Mouse (Mus musculus): ENCODE results near the gene Srebf1. TPM values are rescaled to one million over a fixed set of nuclear protein-coding genes. Genes with fewer than 3 reads are reported as not detected.

Gene Srebf1
- polyA plus RNA-seq, 2 experiments = 37.6 to 38.8 TPM

GRCm38 (mm10) chr11:60150677-60151076 is 71.7 kb downstream of the Srebf1 start:
- no peak for ATAC-seq (ENCODE audit: insufficient read depth)
- Histone ChIP-seq H3K9ac (replicated peaks) (no peak overlapping the region), H3K4me3 (ENCODE audit: insufficient read depth in 1 of 2, low read depth in 2 of 2, low read length in 2 of 2) (no peak overlapping the region), H3K36me3 (replicated peaks; ENCODE audit: control insufficient read depth, insufficient read depth, low read depth) (no peaks in the 10 kb centered on the region), H3K27me3 (ENCODE audit: control insufficient read depth, insufficient read depth, low read length) (no peaks in the 10 kb centered on the region), H3K27ac (no peak overlapping the region), H3K9me3 (ENCODE audit: control insufficient read depth, low read length) (no peaks in the 10 kb centered on the region), H3K4me1 (replicated peaks; ENCODE audit: control insufficient read depth in 2 of 2, insufficient read depth in 2 of 2, low read length in 1 of 2) (peaks cover 0 to 3% of the 10 kb centered on the region in 2 experiments; a peak in 2 of 4 replicates), H3K4me2 (ENCODE audit: low read depth) (no peak overlapping the region)
- WGBS (ENCODE audit: insufficient replicate concordance) = 76% methylated on average over 3 of the region's 3 CpGs
- DNase-seq (ENCODE audit: low read depth in 3 of 3, low spot score in 3 of 3) = no peak
- no peak for TF ChIP-seq EP300 (IDR thresholded peaks at IDR 0.05; ENCODE audit: low read depth)
- no peak for TF ChIP-seq CTCF (IDR thresholded peaks at IDR 0.05; ENCODE audit: low read depth)

Small RNAs within 50 kb of the gene (microRNA-seq; reads per million reads assigned to microRNA genes)
- not detected for gene Mir6921
- not detected for gene Mir6922

Other genes with a start within 250 kb of the Srebf1 start
- 5.2 and 6.2 TPM in 2 replicates for gene Pemt, start 176.1 kb downstream of the Srebf1 start, polyA plus RNA-seq (2012; rRNA removed)
- gene Pemt, start 176.1 kb downstream of the Srebf1 start, polyA plus RNA-seq (2014; fragmentation: Nextera tagmentation; extraction: Ambion mirVana) = 8.8 and 9.0 TPM in 2 replicates
- gene Rai1, start 117.6 kb downstream of the Srebf1 start, polyA plus RNA-seq (2012; rRNA removed) = 7.2 and 7.8 TPM in 2 replicates
- 4.5 and 5.3 TPM in 2 replicates for gene Rai1, start 117.6 kb downstream of the Srebf1 start, polyA plus RNA-seq (2014; fragmentation: Nextera tagmentation; extraction: Ambion mirVana)
- 4.9 and 5.0 TPM in 2 replicates for gene Tom1l2, start 130.3 kb upstream of the Srebf1 start, polyA plus RNA-seq (2012; rRNA removed)
- 2.4 and 3.1 TPM in 2 replicates for gene Tom1l2, start 130.3 kb upstream of the Srebf1 start, polyA plus RNA-seq (2014; fragmentation: Nextera tagmentation; extraction: Ambion mirVana)
- 0.34 and 0.39 TPM in 2 replicates for gene Drc3, start 130.7 kb upstream of the Srebf1 start, polyA plus RNA-seq (2012; rRNA removed)
- gene Drc3, start 130.7 kb upstream of the Srebf1 start, polyA plus RNA-seq (2014; fragmentation: Nextera tagmentation; extraction: Ambion mirVana) = 0.14 and 0.20 TPM in 2 replicates
- gene Gid4, start 194.6 kb upstream of the Srebf1 start, polyA plus RNA-seq (2012; rRNA removed) = 5.6 and 6.1 TPM in 2 replicates
- 8.4 and 10.5 TPM in 2 replicates for gene Gid4, start 194.6 kb upstream of the Srebf1 start, polyA plus RNA-seq (2014; fragmentation: Nextera tagmentation; extraction: Ambion mirVana)
- 19.0 and 19.4 TPM in 2 replicates for gene Atpaf2, start 195.9 kb upstream of the Srebf1 start, polyA plus RNA-seq (2012; rRNA removed)
- 25.2 and 30.9 TPM in 2 replicates for gene Atpaf2, start 195.9 kb upstream of the Srebf1 start, polyA plus RNA-seq (2014; fragmentation: Nextera tagmentation; extraction: Ambion mirVana)
- 22.9 and 24.1 TPM in 2 replicates for gene Drg2, start 232.0 kb upstream of the Srebf1 start, polyA plus RNA-seq (2012; rRNA removed)
- 37.5 and 41.3 TPM in 2 replicates for gene Drg2, start 232.0 kb upstream of the Srebf1 start, polyA plus RNA-seq (2014; fragmentation: Nextera tagmentation; extraction: Ambion mirVana)
- gene Myo15, start 246.8 kb upstream of the Srebf1 start, polyA plus RNA-seq (2012; rRNA removed) = 0.45 and 0.64 TPM in 2 replicates
- 0.18 and 0.44 TPM in 2 replicates for gene Myo15, start 246.8 kb upstream of the Srebf1 start, polyA plus RNA-seq (2014; fragmentation: Nextera tagmentation; extraction: Ambion mirVana)

Measured in liver, embryonic 14.5 days (tissue).